Mouse (Mus musculus): Measurements from ENCODE around the gene 4930519G04Rik.
"Not testable (repeated sequence)": the region's sequence is repeated elsewhere in the genome, so short reads cannot be mapped to it uniquely, and the experiment has no call there.

4930519G04Rik gene

GRCm38 (mm10) chr5:114915854-114916253, 62.4 kb downstream of the 4930519G04Rik start:
- no peak for DNase-seq

- no peak for DNase-seq
Observed at GRCm38 (mm10) chr5:114916777-114917176, 63.3 kb downstream of the 4930519G04Rik start.

DNA sequence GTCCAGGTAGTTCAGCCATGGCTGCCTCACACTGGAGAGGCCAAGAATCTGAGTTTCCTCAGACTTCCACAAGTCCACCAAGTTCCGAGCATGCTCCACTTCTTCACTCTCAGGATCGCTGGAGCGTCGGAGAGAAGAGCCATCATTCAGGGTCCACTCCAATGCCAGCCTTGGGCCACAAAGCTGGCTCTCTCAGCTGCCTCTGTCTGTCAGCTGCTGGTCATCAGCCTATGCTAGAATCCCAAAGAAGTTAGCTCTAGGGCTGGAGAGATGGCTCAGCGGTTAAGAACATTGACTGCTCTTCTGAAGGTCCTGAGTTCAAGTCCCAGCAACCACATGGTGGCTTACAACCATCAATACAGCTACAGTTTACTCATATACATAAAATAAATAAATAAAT, 63.9 kb downstream of the 4930519G04Rik start:
- DNase-seq, result not testable (repeated sequence)

DNA sequence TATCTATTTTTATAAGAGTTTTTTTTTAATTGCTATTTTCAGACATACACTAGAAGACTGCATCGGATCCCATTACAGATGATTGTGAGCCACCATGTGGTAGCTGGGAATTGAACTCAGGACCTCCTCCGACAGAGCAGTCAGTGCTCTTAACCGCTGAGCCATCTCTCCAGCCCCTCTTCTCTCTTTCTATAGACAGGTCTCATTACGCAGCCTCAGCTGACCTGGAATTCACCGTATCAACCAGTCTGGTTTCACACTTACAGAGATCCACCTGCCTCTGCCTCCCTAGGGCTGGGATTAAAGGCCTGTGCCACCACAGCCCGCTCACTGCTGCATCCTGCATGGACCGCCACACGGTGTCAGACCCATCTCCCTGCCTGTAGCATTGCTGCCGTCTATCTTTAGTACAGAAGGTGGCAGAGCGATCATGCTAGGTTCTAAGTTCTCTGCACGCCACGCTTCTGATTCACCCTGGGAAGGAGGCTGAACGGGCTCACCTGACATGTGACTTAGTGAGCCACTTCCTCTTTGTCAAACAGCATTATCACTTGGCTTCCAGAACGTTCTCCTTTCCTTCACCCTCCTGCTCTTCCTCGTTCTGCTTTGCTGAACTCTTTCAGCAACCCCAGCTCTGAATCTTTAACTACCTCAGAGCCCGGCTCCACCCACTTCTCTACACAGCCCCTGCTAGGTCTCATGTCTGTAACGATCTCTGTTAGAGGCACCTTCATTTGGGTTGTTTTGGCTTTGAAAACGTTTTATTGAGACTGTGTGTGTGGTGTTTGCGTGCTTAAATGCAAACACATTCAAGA, 68.3 kb downstream of the 4930519G04Rik start:
- peak; percentile 32 for DNase-seq

DNA sequence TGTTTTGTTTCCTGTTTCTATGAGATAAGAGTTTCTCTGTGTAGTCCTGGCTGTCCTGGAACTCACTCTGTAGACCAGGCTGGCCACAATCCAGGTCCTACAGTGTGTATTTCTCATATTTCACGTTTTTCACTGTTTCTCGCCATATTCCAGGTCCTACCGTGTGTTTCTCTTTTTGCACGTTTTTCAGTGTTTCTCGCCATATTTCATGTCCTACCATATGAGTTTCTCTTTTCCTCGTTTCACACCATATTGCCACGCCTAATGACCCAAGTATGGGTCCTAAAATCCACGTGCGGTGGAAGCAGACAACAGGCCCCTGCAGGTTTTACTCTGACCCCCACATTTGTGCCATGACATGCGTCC, 68.9 kb downstream of the 4930519G04Rik start:
- DNase-seq, result no peak

- peak; percentile 80 for DNase-seq
Observed at GRCm38 (mm10) chr5:114922998-114923473, 69.6 kb downstream of the 4930519G04Rik start, which contains the start of gene Oasl1. Gene Oasl1 (plus strand): TSS chr5:114923240.

DNA sequence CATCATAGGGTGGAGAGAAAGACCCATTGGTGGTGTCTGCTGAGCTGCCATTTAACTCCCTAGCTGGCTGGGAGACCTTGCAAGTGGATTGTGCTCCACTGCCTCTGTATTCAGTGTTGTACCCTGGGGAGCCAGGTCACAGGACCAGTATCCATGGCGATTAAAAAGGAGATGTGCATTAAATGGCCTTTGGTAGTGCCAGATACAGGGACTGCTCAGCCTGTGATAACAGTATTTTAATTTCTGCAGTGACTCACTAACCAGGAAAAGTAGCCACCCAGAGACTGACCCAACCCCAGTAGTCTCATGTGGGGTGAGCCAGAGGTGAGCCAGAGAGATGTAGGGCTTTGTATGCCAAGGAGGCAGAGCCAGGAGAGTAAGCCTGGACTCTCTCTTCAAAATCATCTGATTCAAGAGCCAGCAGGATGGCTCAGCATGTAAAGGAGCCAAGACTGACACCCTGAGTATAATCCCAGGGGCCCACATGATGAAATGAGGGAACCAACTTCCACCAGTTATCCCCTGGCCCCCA, 72.8 kb downstream of the 4930519G04Rik start:
- no peak for DNase-seq

DNA sequence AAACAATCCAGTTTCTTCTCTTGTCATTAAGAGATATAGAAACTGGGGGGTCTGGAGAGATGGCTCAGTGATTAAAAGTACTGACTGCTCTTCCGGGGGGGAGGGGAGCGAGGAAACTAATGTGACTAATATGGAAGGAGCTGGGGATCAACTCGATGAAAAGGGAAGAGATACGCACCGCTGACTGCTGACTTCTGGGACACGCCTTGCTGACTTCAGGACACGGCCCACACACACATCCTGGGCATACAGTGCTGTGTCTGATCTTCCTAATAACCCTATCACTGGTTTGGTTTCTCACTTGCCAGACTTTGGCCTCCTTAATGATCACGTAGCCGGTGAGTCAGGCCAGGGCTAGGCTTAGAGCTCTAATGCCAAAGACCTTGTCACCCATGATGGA, 73.3 kb downstream of the 4930519G04Rik start:
- no peak for DNase-seq

DNA sequence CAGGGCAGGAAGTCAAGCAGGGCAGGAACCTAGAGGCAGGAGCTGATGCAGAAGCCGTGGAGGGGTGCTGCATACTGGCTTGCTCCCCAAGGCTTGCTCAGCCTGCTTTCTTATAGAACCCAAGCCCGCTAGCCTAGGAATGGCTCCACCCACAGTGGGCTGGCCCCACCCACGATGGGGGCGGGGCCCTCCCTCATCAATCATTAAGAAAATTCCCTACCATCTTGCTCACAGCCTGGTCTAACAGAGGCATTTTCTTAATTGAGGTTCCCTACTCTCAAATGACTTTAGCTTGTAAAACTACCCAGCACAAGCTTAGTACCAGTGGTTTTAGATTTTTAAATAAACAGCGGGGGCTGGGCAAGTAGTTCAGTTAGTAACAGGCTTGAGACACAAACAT, 78.2 kb downstream of the 4930519G04Rik start:
- no peak for DNase-seq

GRCm38 (mm10) chr5:114933206-114933605, 79.7 kb downstream of the 4930519G04Rik start:
- DNase-seq, result no peak

All from kidney, postnatal 10 days (tissue).